Mouse (Mus musculus) spleen, adult 2 months (tissue): ENCODE data around the gene Tbc1d32.

Experiments
- CTCF ChIP-seq: fragments of 200-500 bp; IDR thresholded peaks from 2 replicates; pipeline ENCODE4 v1.5.1; 2011; ENCODE audit warnings: mild to moderate bottlenecking, inconsistent platforms; ENCODE audit not compliant: insufficient read depth, insufficient read length, insufficient replicate concordance; ENCODE audit errors: extremely low read depth
- POLR2A ChIP-seq: fragments of 200-500 bp; IDR thresholded peaks from 2 replicates; pipeline ENCODE4 v1.6.1; 2011; ENCODE audit warnings: low read depth, low read length, inconsistent platforms

DNA sequence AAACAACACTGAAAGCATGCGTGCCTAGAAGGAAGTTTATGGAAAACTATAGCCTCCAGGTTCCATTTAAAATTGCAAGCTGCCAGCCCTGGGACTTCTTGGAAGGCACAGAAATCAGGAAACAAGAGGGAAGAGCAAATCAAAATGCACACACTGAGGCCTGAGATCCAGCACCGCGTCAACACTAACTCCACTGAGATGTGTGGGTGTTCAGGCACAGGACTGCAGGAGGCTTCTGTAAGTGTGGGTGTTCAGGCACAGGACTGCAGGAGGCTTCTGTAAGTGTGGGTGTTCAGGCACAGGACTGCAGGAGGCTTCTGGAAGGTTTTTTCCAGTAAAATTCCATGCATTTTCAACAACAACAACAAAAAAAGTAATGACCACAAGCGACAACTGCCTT lies 62.7 kb downstream of the Tbc1d32 start:
- TF ChIP-seq POLR2A: no peak
- no peak for TF ChIP-seq CTCF
